Mouse (Mus musculus) lung, postnatal 14 days (tissue): ENCODE data around the gene Timm8b.
"Not testable (repeated sequence)": the region's sequence is repeated elsewhere in the genome, so short reads cannot be mapped to it uniquely, and the experiment has no call there.

Experiments
- DNase-seq: peaks from one replicate; pipeline ENCODE4 v3.0.0; 2021

Gene Timm8b

DNA sequence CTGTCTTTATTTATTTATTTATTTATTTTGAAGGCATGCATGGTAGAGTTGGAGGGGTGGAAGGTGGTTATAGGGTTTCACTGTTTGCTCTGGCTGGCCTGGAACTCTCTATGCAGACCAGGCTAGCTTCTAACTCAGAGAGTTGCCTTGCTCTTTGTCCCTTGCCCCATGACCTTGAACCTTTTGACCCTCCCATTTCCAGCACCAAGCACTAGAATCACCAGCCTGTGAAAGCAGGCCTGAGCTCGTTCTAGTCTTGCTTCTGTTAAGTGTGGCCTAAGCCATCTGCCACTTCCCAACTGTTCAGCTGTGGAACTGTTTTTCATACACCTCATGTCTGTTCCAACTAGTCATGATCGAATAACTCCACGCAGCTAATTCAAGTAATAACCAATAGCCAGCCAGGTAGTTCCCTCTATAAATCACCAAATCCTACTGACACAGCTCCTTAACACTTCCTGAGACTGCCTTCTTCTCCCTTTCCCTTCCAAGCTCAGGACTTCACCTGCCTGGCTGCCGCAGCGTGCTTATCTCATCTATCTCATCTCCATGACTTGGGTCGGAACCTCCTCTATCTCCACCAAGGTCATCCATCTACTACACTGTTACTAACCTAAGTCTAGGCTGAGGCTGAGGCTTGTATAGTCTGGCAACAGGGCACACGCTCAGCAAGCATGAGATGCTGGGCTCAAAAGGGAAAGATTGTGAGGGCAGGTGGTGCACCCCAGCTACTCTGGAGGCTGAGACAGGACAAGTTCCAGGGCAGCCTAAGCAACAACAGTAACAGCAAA is 1.5 kb upstream of the Timm8b start:
- DNase-seq, result no peak

DNA sequence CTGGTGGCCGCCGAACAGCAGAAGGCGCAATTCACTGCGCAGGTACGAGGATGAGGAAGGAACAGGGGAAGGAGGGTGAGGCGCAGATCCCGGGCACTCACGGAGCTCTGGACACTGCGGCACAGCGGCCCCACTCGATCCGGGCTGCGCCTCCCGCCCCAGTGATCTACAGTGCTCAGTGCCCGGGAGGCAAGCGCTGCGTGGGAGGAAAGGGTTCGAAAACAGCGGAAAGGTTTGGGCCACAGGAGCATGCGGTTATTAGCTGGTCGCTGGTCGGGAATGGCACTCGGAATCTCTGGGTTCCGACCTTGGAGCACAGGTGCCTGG is 251 bp downstream of the Timm8b start:
- DNase-seq, result no peak

GRCm38 (mm10) chr9:50604338-50604737 is 628 bp downstream of the Timm8b start:
- no peak for DNase-seq

GRCm38 (mm10) chr9:50612115-50612514 is 8.4 kb downstream of the Timm8b start:
- DNase-seq, result no peak

DNA sequence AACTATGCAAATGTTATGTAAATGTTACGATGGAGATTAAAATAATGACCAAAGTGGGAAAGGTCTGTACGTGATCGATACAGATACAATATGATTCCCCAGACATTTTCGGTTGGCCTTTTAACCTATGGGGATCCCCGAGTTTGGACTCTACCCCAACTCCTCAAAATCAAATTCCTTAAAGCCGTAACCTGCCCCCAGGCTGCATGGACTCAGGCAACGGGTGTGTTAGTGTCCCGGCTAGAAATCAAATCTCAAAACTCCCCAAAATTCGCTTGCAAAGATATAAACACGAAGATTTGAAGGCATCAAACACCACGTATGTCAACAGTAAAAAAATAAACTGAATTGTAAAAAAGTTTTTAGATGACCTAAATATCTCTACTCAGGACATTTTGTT is 12.5 kb downstream of the Timm8b start:
- DNase-seq, result no peak

DNA sequence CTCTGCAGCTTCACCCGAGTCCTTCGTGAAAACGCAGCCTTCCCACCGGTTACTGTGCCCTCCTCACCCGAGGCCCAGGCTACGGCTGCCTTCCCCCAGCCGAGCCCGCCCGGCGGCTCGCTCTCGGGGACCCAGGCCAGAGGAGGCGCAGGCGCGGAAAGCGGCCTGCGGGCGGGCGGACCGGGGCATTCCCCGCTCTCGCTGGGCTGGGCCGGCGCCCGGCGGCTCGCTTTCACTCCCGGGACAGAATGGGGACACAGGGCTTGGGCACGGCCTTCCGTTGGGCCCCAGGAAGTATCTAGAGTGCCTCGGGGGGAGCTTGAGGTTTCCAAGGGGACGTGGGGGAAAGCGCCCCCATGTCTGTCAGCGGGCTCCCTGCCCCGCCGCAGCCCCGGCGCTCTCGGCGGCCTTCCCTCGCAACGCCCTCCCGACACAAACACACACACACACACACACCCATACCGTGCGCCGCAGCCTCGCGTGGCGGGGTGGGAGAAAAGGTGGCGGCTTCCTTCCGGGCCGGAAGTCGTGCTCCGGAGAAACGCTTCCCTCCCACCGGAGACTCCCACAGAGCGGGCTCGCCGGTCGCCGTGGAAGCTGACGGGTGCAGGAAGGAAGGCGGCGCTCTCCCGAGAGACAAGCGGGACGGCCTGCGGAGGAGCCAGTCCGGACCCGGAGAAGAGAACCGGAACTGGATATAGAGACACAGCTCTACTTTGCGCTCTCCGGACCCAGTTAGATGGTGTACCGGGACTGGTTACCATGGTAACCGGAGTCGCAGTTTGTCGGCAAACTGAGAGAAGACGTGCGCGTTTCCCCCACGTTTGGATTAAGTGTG is 13.3 kb downstream of the Timm8b start, which contains the start of the genes Pih1d2 and Nkapd1:
TSS of gene Pih1d2 (plus strand) at position 556 of the 838 bp plus-strand sequence.
TSS of gene Nkapd1 (minus strand) at position 699 of the 838 bp plus-strand sequence.
- peak; percentile 90 for DNase-seq

- no peak for DNase-seq
Measured at GRCm38 (mm10) chr9:50617794-50618330, 14.2 kb downstream of the Timm8b start.

DNA sequence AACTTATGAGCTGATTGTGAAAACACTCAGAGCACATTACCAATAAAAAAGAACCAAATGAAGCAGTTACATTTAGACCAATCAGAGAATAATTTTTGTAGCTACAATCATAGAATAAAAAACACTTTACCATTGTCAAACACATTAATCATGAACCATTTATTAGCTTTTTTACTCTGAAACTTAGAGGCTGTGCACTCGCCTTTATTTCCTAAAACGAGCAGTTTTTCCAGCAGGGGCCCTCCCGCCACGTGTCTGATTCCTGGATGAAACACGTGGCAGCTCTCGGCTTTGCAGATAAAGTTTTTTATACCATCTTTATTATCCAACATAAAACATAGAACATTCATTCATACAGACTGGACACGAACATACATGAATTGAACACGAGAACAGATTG is 27.2 kb downstream of the Timm8b start:
- not testable (repeated sequence) for DNase-seq

- no peak for DNase-seq
Measured at GRCm38 (mm10) chr9:50632016-50632688, 28.4 kb downstream of the Timm8b start.

- DNase-seq, result no peak
Measured at GRCm38 (mm10) chr9:50633059-50633458, 29.3 kb downstream of the Timm8b start.

DNA sequence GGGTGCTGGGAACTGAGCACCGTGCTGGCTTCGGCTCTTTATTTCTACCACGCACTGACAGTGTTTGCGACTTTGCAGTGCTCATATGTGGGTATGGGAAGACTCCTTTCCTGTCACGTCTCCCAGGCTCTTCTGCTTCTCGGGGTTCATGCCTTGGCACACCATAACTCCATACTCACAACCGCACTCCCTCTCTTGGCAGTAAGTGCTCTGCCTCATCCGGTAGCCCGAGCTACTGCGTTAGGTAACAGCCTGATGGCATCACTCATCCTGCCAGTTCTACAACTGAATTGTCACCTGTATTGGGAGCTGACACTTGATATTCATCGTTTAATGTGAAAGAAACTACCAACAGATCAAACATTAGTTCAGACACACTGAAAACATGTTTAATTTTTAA is 30.6 kb downstream of the Timm8b start:
- DNase-seq, result no peak

DNA sequence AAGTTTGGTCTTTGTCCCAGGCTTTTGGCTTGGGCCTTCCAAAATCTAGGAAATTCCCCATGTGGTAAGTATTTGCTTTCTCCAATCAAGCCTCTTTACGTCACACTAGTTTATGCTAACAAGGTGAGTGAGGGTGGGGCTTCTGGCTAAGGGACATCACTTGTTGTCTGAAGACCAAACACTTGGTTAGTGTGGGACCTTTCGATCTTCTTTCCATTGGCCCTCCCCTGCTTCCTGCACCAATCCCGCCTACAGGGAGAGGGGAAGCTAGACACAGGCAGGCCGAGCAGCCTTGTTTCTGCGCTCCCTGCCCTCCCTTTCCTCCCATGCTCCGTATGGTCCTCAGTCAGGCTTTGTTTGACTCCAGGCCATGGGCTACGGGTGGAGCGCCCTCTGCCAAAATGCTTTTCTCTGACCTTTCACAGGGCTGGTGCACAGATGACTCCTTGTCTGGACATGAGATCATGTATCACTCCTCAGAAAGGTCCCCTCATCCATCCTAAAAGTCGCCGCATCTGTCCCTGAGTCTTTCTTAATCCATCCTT is 43.2 kb downstream of the Timm8b start:
- no peak for DNase-seq

DNA sequence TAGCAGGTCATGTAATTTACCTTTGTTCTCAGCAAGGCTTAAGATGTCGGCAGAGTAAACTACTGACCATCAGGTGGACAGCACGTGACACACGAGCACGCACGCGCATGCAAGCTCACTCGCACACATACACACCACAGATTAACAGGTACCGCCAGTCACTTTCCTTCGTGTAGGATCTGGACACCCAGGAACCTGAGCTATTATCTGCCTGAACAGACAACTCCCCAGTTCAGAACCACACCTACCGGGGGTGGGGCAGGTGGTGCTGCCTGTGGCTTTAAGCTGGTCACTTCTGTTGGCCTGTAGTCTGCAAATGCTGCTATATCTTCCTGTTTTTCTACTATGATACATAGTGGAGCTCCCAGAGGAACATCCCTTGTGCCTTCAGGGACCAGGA is 46.8 kb downstream of the Timm8b start:
- DNase-seq, result no peak
